Mouse (Mus musculus) limb, embryonic 14.5 days (tissue): ENCODE measurements around the gene Cftr. TPM values are rescaled to one million over a fixed set of nuclear protein-coding genes. Genes with fewer than 3 reads are reported as not detected.

Experiments
- ATAC-seq: fragments of 200-750 bp; cut with Nextera tagmentation; 2 replicates; pipeline ENCODE4 v1.8.0; 2017; ENCODE audit warnings: low read depth, moderate number of reproducible peaks, moderate TSS enrichment; ENCODE audit not compliant: low FRiP score
- DNase-seq: peaks from one replicate; pipeline ENCODE4 v3.0.0-alpha.2; 2015; ENCODE audit warnings: low spot score
- H3K27ac ChIP-seq: fragments of 300-500 bp; sonication (generic); replicated peaks from 2 replicates; pipeline ENCODE4 v1.5.1; 2014; ENCODE audit warnings: low read depth, mild to moderate bottlenecking, low read length, moderate library complexity, mixed read lengths
- H3K27me3 ChIP-seq: fragments of 300-500 bp; sonication (generic); 2 replicates; pipeline ENCODE4 v1.6.1; 2014; ENCODE audit warnings: low read length, mixed read lengths; ENCODE audit not compliant: control insufficient read depth, insufficient read depth
- H3K36me3 ChIP-seq: fragments of 300-500 bp; sonication (generic); 2 replicates; pipeline ENCODE4 v1.6.1; 2014; ENCODE audit warnings: mild to moderate bottlenecking, low read length, moderate library complexity, mixed read lengths; ENCODE audit not compliant: control insufficient read depth, insufficient read depth
- H3K4me1 ChIP-seq: fragments of 300-500 bp; sonication (generic); 2 replicates; pipeline ENCODE4 v1.6.1; 2014; ENCODE audit warnings: antibody characterized with exemption, low read length, mixed read lengths; ENCODE audit not compliant: control insufficient read depth, insufficient read depth
- H3K4me2 ChIP-seq: fragments of 300-500 bp; sonication (generic); replicated peaks from 2 replicates; pipeline ENCODE4 v1.6.1; 2014; ENCODE audit warnings: low read depth, mild to moderate bottlenecking, low read length, moderate library complexity; ENCODE audit not compliant: severe bottlenecking
- H3K4me3 ChIP-seq: fragments of 300-500 bp; sonication (generic); replicated peaks from 2 replicates; pipeline ENCODE4 v1.5.1; 2014; ENCODE audit warnings: low read length
- H3K9ac ChIP-seq: fragments of 300-500 bp; sonication (generic); 2 replicates; pipeline ENCODE4 v1.6.1; 2014; ENCODE audit warnings: mild to moderate bottlenecking, low read depth, low read length, moderate library complexity; ENCODE audit not compliant: severe bottlenecking
- H3K9me3 ChIP-seq: fragments of 300-500 bp; sonication (generic); 2 replicates; pipeline ENCODE4 v1.6.1; 2016; ENCODE audit warnings: low read length; ENCODE audit not compliant: control insufficient read depth
- POLR2A ChIP-seq: fragments of 200-500 bp; IDR thresholded peaks from 2 replicates; pipeline ENCODE4 v1.8.0; 2012; ENCODE audit warnings: inconsistent platforms, mild to moderate bottlenecking, moderate library complexity, borderline replicate concordance; ENCODE audit not compliant: insufficient read depth, insufficient read length; ENCODE audit errors: extremely low read depth
- WGBS: fragments of 180-500 bp; shearing (Covaris S2); extraction: QIAGEN DNeasy Blood & Tissue Kit; methylation state at CpG from one replicate; pipeline ENCODE4 v1.1.7; 2014; 5-methylcytosine and 5-hydroxymethylcytosine counted together
- polyA plus RNA-seq, 2 experiments: library from polyadenylated mRNA; depleted of rRNA in 1 of 2; stranded (reverse) in 1 of 2; unstranded in 1 of 2; fragments of >200 nt; fragmentation: Nextera tagmentation in 1 of 2; extraction: Ambion mirVana in 1 of 2; gene quantifications; 2 replicates each; pipeline versions ENCODE4 v1.2.1 to v1.2.3; 2012 to 2014

Gene Cftr
- polyA plus RNA-seq, 2 experiments, result 0.36 to 0.44 TPM

DNA sequence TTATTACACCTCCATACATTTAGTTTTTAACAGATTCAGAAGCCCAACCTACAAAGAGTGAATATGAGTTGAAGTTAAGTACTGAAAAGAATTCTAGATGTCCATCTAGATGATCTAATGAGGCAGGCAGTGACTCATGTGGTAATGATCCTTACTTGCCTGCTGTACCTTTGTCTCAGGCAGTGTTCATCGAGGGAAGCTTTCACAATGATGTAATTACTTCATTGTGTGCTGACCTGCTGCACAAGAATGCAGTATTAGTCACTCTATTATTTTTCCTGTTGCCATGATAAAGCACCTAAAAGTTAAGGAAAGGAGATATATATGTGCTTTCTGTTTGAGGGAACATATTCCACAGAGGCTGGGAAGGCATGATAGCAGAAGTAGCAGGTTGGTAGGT is 100.5 kb downstream of the Cftr start:
- TF ChIP-seq POLR2A, result no peak
- H3K4me1 ChIP-seq, result no peaks in the 10 kb centered on the region
- DNase-seq, result no peak
- ATAC-seq, result no peak
- H3K27me3 ChIP-seq, result no peaks in the 10 kb centered on the region
- WGBS, result 34% methylated on average over 1 of the region's 1 CpGs
- H3K9me3 ChIP-seq, result no peaks in the 10 kb centered on the region
- no peak overlapping the region for H3K4me2 ChIP-seq
- no peak overlapping the region for H3K9ac ChIP-seq
- no peak overlapping the region for H3K4me3 ChIP-seq
- H3K36me3 ChIP-seq, result no peaks in the 10 kb centered on the region
- H3K27ac ChIP-seq, result no peak overlapping the region

DNA sequence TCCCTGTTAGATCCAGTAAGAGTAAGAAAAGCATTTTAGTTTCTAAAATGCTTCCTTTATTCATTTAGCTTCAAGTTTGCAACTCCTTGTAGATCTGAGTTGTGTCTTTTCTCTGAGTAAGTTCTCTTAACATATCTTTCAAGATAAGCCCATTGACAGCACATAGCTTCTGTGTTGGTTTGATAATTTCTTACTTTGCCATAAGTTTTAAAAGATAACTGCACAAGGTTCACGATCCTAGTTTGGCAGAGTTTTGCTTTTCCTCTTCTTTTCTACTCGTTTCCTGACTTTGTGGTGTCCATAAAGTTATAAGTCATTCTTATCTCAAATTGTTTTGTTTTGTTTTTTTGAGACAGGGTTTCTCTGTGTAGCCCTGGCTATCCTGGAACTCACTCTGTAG is 130.3 kb downstream of the Cftr start:
- H3K4me1 ChIP-seq, result no peaks in the 10 kb centered on the region
- H3K9ac ChIP-seq, result no peak overlapping the region
- no peak overlapping the region for H3K4me3 ChIP-seq
- no peak for DNase-seq
- no peak overlapping the region for H3K4me2 ChIP-seq
- H3K27me3 ChIP-seq, result no peaks in the 10 kb centered on the region
- H3K9me3 ChIP-seq, result no peaks in the 10 kb centered on the region
- H3K36me3 ChIP-seq, result no peaks in the 10 kb centered on the region
- no peak for ATAC-seq
- H3K27ac ChIP-seq, result no peak overlapping the region
- no peak for TF ChIP-seq POLR2A
- WGBS, result 79% methylated on average over 2 of the region's 2 CpGs

DNA sequence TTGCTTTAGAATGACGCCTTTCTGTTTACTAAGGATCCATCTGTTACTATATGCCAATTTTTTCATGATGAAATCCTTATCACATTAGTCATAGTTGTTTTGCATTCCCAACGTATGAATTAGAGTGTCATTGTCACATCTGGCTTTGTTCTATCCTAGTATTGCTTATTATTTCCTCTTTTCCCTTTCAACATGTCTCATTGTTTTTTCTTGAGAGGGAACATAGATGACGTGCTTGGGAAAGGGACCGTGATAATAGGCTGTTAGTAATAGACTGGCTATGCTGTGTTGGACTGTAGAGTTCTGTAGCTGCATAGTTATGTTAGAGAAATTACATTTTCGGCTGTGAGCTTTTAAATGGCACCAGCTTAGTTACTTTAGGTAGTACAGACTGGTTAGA is 131.6 kb downstream of the Cftr start:
- no peak for ATAC-seq
- Histone ChIP-seq H3K9ac (no peak overlapping the region), H3K9me3 (no peaks in the 10 kb centered on the region), H3K4me3 (no peak overlapping the region), H3K4me2 (no peak overlapping the region), H3K27ac (no peak overlapping the region), H3K4me1 (no peaks in the 10 kb centered on the region), H3K36me3 (no peaks in the 10 kb centered on the region), H3K27me3 (no peaks in the 10 kb centered on the region)
- WGBS, result 78% methylated on average over 5 of the region's 5 CpGs
- no peak for DNase-seq
- TF ChIP-seq POLR2A, result no peak

DNA sequence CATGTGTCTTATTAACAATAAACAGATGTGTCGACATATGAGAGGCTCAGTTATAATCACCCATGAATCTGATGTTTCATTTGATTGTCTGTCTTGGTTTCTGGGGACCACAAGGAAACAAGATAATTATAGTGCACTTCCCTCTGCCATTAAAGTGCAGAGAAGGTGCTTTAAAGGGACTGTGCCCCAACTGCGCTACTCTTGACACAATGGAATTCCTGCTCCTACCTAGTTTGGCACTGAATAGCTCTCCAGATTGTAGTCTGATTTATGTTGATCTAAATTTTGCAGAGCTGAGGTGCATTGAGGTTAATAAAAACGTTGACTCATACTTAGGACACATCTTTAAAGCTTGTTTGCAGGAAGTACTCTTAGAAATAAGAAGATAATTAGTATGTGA is 132.7 kb downstream of the Cftr start:
- Histone ChIP-seq H3K27me3 (no peaks in the 10 kb centered on the region), H3K36me3 (no peaks in the 10 kb centered on the region), H3K27ac (no peak overlapping the region), H3K9ac (no peak overlapping the region), H3K4me2 (no peak overlapping the region), H3K4me3 (no peak overlapping the region), H3K9me3 (no peaks in the 10 kb centered on the region), H3K4me1 (no peaks in the 10 kb centered on the region)
- 19% methylated on average over 3 of the region's 3 CpGs for WGBS
- no peak for DNase-seq
- no peak for TF ChIP-seq POLR2A
- ATAC-seq, result no peak

GRCm38 (mm10) chr6:18305130-18305529 is 134.6 kb downstream of the Cftr start:
- no peaks in the 10 kb centered on the region for H3K4me1 ChIP-seq
- H3K9me3 ChIP-seq, result no peaks in the 10 kb centered on the region
- ATAC-seq (no peak), DNase-seq (no peak)
- no peak for TF ChIP-seq POLR2A
- no peaks in the 10 kb centered on the region for H3K36me3 ChIP-seq
- H3K27me3 ChIP-seq, result no peaks in the 10 kb centered on the region
- H3K27ac ChIP-seq, result no peak overlapping the region
- 84% methylated on average over 4 of the region's 4 CpGs for WGBS
- no peak overlapping the region for H3K9ac ChIP-seq
- no peak overlapping the region for H3K4me2 ChIP-seq
- no peak overlapping the region for H3K4me3 ChIP-seq

DNA sequence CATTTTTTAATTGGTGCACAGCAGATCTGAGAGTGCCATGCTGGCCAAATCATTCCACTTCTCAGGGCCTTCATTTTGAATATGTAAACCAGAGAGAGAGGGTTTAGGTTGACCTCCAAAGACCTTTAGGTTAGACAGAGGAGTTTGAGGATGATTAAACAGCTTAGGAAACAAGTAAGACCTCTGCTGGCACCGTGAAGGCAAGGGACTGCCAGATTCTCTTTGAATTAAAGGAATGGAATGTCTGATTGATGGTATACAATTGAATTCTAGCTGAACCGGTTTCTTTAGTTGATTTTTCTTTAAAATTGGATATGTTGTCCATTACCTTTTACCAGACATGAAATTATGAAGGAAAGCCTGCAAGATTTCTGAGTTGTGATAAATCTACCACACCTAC is 140.5 kb downstream of the Cftr start:
- H3K9ac ChIP-seq, result no peak overlapping the region
- peak; percentile 38 for DNase-seq
- no peak overlapping the region for H3K27ac ChIP-seq
- no peaks in the 10 kb centered on the region for H3K9me3 ChIP-seq
- H3K4me3 ChIP-seq, result no peak overlapping the region
- TF ChIP-seq POLR2A, result no peak
- H3K4me2 ChIP-seq, result no peak overlapping the region
- H3K36me3 ChIP-seq, result no peaks in the 10 kb centered on the region
- H3K27me3 ChIP-seq, result no peaks in the 10 kb centered on the region
- H3K4me1 ChIP-seq, result no peaks in the 10 kb centered on the region
- no peak for ATAC-seq
- WGBS, result 29% methylated on average over 2 of the region's 2 CpGs
